Mouse (Mus musculus) layer of hippocampus, adult 11-12 months (tissue): Measurements from ENCODE around the gene Mus81.

Experiments used
- DNase-seq: peaks from one replicate; pipeline ENCODE4 v3.0.0; 2022; ENCODE audit warnings: low spot score

The Mus81 gene

GRCm38 (mm10) chr19:5444371-5444908, 43.8 kb downstream of the Mus81 start:
- DNase-seq = no peak

- DNase-seq = no peak
Observed at GRCm38 (mm10) chr19:5433951-5434350, 54.3 kb downstream of the Mus81 start.

- no peak for DNase-seq
Observed at GRCm38 (mm10) chr19:5432992-5433852, 55.0 kb downstream of the Mus81 start.
